Mouse (Mus musculus) testis, adult 2 months (tissue): Measurements from ENCODE around the gene Sorcs2.

Source experiments
- CTCF ChIP-seq: fragments of 200-500 bp; IDR thresholded peaks from 2 replicates; pipeline ENCODE4 v1.5.1; 2012; ENCODE audit warnings: low read depth, mild to moderate bottlenecking, inconsistent platforms, low read length, moderate library complexity; ENCODE audit not compliant: control insufficient read depth, insufficient read depth, insufficient replicate concordance
- POLR2A ChIP-seq: fragments of 200-500 bp; IDR thresholded peaks from 2 replicates; pipeline ENCODE4 v1.6.1; 2012; ENCODE audit warnings: low read depth, mild to moderate bottlenecking, inconsistent platforms, low read length, moderate library complexity; ENCODE audit not compliant: control insufficient read depth

- TF ChIP-seq CTCF: no peak
- no peak for TF ChIP-seq POLR2A
Observed at GRCm38 (mm10) chr5:36108339-36108887, 289.5 kb downstream of the Sorcs2 start.
